8 mouse cellular contexts compared by ENCODE assay signal in the genomic region with DNA sequence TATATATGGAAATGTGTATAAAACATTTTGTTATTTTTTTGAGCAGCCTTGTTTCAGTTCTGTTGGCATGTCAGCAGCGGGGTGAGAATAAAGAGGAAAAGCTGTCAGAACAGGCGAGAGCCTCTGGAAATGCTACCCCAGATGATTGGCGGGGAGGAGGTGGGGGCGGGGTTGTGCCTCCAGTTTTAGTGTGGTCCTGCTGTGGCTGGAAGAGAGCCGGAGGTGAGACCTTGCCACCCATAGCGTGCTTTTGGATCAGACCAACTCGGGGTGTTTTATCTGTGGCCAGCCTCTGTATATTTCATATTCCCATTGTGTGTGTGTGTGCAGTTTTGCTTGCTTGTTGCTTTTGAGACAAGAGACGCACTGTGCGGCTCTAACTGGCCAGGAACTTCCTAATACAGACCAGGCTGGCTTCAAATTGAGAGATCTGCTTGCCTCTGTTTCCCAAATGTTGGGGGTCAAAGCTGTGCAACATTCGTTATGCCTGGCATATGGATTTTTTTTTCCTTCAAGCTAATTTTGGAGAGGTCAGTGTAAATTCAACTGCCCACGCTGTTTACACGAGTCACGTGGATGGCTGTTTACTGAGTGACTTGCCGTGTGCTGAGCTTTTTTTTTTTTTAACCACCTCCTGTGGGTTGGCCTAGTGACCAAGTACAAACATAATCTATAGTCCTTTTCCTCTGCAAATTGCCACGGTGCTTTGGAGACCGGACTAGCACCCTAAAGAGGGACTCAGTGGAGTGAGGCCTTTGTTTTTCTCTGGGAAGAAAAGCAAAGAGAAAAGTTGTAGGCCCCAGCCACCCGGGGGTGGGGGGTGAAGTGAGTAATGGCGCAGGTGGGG. TPM values are rescaled to one million over a fixed set of nuclear protein-coding genes. Genes with fewer than 3 reads are reported as not detected.
DNase-seq lines count a peak whose midpoint lies in the region; ATAC-seq and TF ChIP-seq lines count a peak whose summit lies in the region.

No protein-coding gene starts in this region.

- peak; percentile 25 for DNase-seq in kidney, adult 2 months
- DNase-seq in kidney, adult 8-10 months = no peak
- DNase-seq in embryo, embryonic 9.5 days (ENCODE audit: extremely low spot score) = peak; percentile 26
- peak; percentile 36 for DNase-seq in kidney, postnatal 10 days
- DNase-seq in midbrain, postnatal 0 days (ENCODE audit: low spot score) = no peak
- DNase-seq in cerebellum, postnatal 4 days (ENCODE audit: low spot score in 2 of 2) = no peak
- DNase-seq in Muller cell, postnatal 12 days (ENCODE audit: inconsistent ontology term) = no peak
- no peak for DNase-seq in frontal cortex, postnatal 25 days (ENCODE audit: low spot score in 2 of 2)

- no peak for TF ChIP-seq CTCF in kidney, adult 2 months (conservative IDR thresholded peaks at IDR 0.05; ENCODE audit: insufficient read depth, insufficient read length, low read depth, low read length)
- no peak for TF ChIP-seq CTCF in midbrain, postnatal 0 days (IDR thresholded peaks at IDR 0.05)

- WGBS in kidney, adult 2 months = 46% methylated on average over 18 of the region's 18 CpGs
- 44% methylated on average over 18 of the region's 18 CpGs for WGBS in midbrain, postnatal 0 days

- H3K4me3 ChIP-seq in kidney, adult 2 months (ENCODE audit: insufficient read depth, low read depth, low read length) = peak overlapping the region; percentile 9; the same call in 1 of the 2 replicates
- H3K4me3 ChIP-seq in midbrain, postnatal 0 days (ENCODE audit: low read depth, low read length) = no peak overlapping the region

- H3K9ac ChIP-seq in midbrain, postnatal 0 days (replicated peaks; ENCODE audit: low read length, poor library complexity, severe bottlenecking) = no peak overlapping the region

- H3K27me3 ChIP-seq in kidney, adult 2 months (replicated peaks; ENCODE audit: control insufficient read depth, insufficient read depth, low read length) = no peaks in the 10 kb centered on the region
- peaks cover 19% of the 10 kb centered on the region for H3K27me3 ChIP-seq in midbrain, postnatal 0 days (ENCODE audit: insufficient read depth, low read length)

- H3K36me3 ChIP-seq in kidney, adult 2 months (ENCODE audit: control insufficient read depth, insufficient read depth, low read length) = no peaks in the 10 kb centered on the region
- H3K36me3 ChIP-seq in midbrain, postnatal 0 days (ENCODE audit: insufficient read depth, low read length) = no peaks in the 10 kb centered on the region

- peak overlapping the region; percentile 56; the same call in 1 of the 2 replicates for H3K27ac ChIP-seq in kidney, adult 2 months (ENCODE audit: insufficient read depth, low read depth, low read length)
- no peak overlapping the region for H3K27ac ChIP-seq in midbrain, postnatal 0 days (ENCODE audit: low read depth, low read length)

- no peak for TF ChIP-seq POLR2A in kidney, adult 2 months (IDR thresholded peaks at IDR 0.05; ENCODE audit: low read depth, low read length)

- peak overlapping the region; percentile 7; the same call in 1 of the 2 replicates for H3K4me2 ChIP-seq in midbrain, postnatal 0 days (ENCODE audit: low read depth, low read length, poor library complexity, severe bottlenecking)

- no peaks in the 10 kb centered on the region for H3K4me1 ChIP-seq in kidney, adult 2 months (ENCODE audit: control insufficient read depth, insufficient read depth, low read length)
- H3K4me1 ChIP-seq in midbrain, postnatal 0 days (ENCODE audit: insufficient read depth, low read length) = no peaks in the 10 kb centered on the region

- ATAC-seq in midbrain, postnatal 0 days (ENCODE audit: low FRiP score) = no peak

- no peaks in the 10 kb centered on the region for H3K9me3 ChIP-seq in midbrain, postnatal 0 days (ENCODE audit: low read length)

RNA-seq across cellular contexts. Expression of a gene that starts 3.4 kb away (rescaled TPM):
- polyA plus RNA-seq in kidney, adult 2 months (2012; rRNA removed) = 26.4 and 31.4 TPM in 2 replicates
- total RNA-seq in midbrain, postnatal 0 days (2014; rRNA removed) = 21.1 and 22.3 TPM in 2 replicates
- polyA plus RNA-seq in midbrain, postnatal 0 days (2015; fragmentation: Nextera tagmentation; extraction: Ambion mirVana) = 10.1 and 11.5 TPM in 2 replicates

RNA-seq across cellular contexts. Expression of a gene that starts 15.5 kb away (rescaled TPM):
- 9.1 and 9.4 TPM in 2 replicates for polyA plus RNA-seq in kidney, adult 2 months (2012; rRNA removed)
- total RNA-seq in midbrain, postnatal 0 days (2014; rRNA removed) = 16.5 and 17.5 TPM in 2 replicates
- 38.1 and 43.7 TPM in 2 replicates for polyA plus RNA-seq in midbrain, postnatal 0 days (2015; fragmentation: Nextera tagmentation; extraction: Ambion mirVana)

RNA-seq across cellular contexts. Expression of a gene that starts 52.3 kb away (rescaled TPM):
- 6.7 and 9.4 TPM in 2 replicates for polyA plus RNA-seq in kidney, adult 2 months (2012; rRNA removed)
- 114 and 124 TPM in 2 replicates for total RNA-seq in midbrain, postnatal 0 days (2014; rRNA removed)
- polyA plus RNA-seq in midbrain, postnatal 0 days (2015; fragmentation: Nextera tagmentation; extraction: Ambion mirVana) = 64.3 and 67.7 TPM in 2 replicates

Comparison
In these comparisons a context has a peak if more than half of its experiments do, and no peak if none do; other contexts are left out.
1. DNase-seq: peak in kidney, adult 2 months (single experiment), embryo, embryonic 9.5 days (single experiment) and kidney, postnatal 10 days (single experiment); none in kidney, adult 8-10 months (0 of 2), midbrain, postnatal 0 days (single experiment), cerebellum, postnatal 4 days (0 of 2), Muller cell, postnatal 12 days (single experiment) and frontal cortex, postnatal 25 days (0 of 2).